Mouse (Mus musculus): ENCODE data around the gene Col6a2. TPM values are rescaled to one million over a fixed set of nuclear protein-coding genes. Genes with fewer than 3 reads are reported as not detected.
A peak's percentile ranks its signal among the peaks of the same experiment; 100 is the strongest.

Col6a2 gene
- polyA plus RNA-seq, 1 experiment = 628 TPM

DNA sequence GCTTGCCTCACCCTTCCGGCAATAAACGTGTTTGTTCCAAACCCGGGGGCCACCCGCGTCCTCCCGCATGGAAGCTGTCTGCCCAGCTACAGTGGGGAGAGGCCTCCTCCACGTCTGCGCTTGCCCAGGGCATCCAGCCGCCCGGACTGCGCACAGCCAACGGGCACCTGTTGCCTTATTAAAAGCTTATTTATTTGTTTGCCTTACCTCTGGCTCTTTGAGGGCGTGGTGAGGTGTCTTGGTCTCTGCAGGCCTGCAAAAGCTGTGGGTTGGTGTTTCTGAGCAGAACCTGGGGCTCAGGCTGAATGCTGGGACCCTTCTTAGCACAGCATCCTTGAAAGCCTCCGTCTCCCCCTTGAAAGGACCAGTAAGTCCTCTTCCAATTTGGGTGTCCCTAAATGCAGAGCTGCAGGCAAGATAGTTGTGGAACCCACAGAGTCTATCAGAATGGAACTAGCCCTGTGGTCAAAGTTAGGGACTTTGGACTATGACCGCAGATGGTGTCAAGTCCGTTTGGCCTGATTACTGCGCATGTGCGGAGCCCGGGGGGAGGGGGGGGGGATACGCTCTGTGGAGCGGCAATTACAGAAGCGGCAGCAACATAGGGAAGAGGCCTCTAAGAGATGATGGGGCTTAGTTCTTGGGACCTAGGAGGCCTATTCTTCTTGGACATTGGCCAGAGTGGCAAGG, 53.3 kb downstream of the Col6a2 start:
- no peak for TF ChIP-seq POLR2A (IDR thresholded peaks at IDR 0.05; ENCODE audit: low read depth, low read length)
- TF ChIP-seq CTCF (IDR thresholded peaks at IDR 0.05; ENCODE audit: borderline replicate concordance, insufficient read depth, low read length) = no peak
- no peak overlapping the region for H3K4me3 ChIP-seq (ENCODE audit: insufficient read depth, low read length)

GRCm38 (mm10) chr10:76561972-76562371, 61.5 kb downstream of the Col6a2 start, which contains the start of gene Spatc1l:
Spatc1l (plus strand) TSS chr10:76562272.
- H3K4me1 ChIP-seq (ENCODE audit: control insufficient read depth, insufficient read depth, low read length) = no peaks in the 10 kb centered on the region
- no peak within 1 kb of the TSS for H3K4me3 ChIP-seq (ENCODE audit: insufficient read depth, low read length)
- TF ChIP-seq CTCF (IDR thresholded peaks at IDR 0.05; ENCODE audit: borderline replicate concordance, insufficient read depth, low read length) (no peak), POLR2A (IDR thresholded peaks at IDR 0.05; ENCODE audit: low read depth, low read length) (no peak)
- H3K27ac ChIP-seq (ENCODE audit: insufficient read depth, low read length) = no peak within 1 kb of the TSS

More for the DNA sequence above, 53.3 kb downstream of the Col6a2 start:
- H3K4me1 ChIP-seq (ENCODE audit: control insufficient read depth, insufficient read depth, low read length) = no peaks in the 10 kb centered on the region
- H3K27ac ChIP-seq (ENCODE audit: insufficient read depth, low read length) = no peak overlapping the region

GRCm38 (mm10) chr10:76554061-76554460, 69.4 kb downstream of the Col6a2 start:
- no peaks in the 10 kb centered on the region for H3K4me1 ChIP-seq (ENCODE audit: control insufficient read depth, insufficient read depth, low read length)
- no peak overlapping the region for H3K27ac ChIP-seq (ENCODE audit: insufficient read depth, low read length)
- no peak overlapping the region for H3K4me3 ChIP-seq (ENCODE audit: insufficient read depth, low read length)
- TF ChIP-seq POLR2A (IDR thresholded peaks at IDR 0.05; ENCODE audit: low read depth, low read length) (no peak), CTCF (IDR thresholded peaks at IDR 0.05; ENCODE audit: borderline replicate concordance, insufficient read depth, low read length) (no peak)

GRCm38 (mm10) chr10:76551556-76551955, 71.9 kb downstream of the Col6a2 start:
- no peaks in the 10 kb centered on the region for H3K4me1 ChIP-seq (ENCODE audit: control insufficient read depth, insufficient read depth, low read length)
- H3K4me3 ChIP-seq (ENCODE audit: insufficient read depth, low read length) = no peak overlapping the region
- TF ChIP-seq POLR2A (IDR thresholded peaks at IDR 0.05; ENCODE audit: low read depth, low read length) (no peak), CTCF (IDR thresholded peaks at IDR 0.05; ENCODE audit: borderline replicate concordance, insufficient read depth, low read length) (no peak)
- H3K27ac ChIP-seq (ENCODE audit: insufficient read depth, low read length) = no peak overlapping the region

DNA sequence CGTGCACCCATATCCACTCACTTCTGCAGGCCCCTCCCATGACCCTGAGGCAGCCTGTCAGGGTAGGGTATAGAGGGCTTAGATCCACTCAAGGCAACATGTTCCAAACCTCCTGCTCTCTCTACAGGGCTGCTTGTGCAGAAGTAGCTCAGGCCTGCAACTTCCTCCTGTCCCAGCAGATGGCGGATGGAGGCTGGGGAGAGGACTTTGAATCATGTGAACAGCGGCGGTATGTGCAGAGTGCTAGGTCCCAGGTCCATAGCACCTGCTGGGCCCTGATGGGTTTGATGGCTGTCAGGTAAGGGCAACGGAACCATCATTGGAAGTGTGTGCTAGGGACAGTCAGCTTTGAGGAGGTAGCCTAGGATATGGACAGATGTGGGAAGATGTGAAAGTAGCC, 73.0 kb downstream of the Col6a2 start:
- Histone ChIP-seq H3K27ac (ENCODE audit: insufficient read depth, low read length) (no peak overlapping the region), H3K4me3 (ENCODE audit: insufficient read depth, low read length) (no peak overlapping the region), H3K4me1 (ENCODE audit: control insufficient read depth, insufficient read depth, low read length) (no peaks in the 10 kb centered on the region)
- TF ChIP-seq CTCF (IDR thresholded peaks at IDR 0.05; ENCODE audit: borderline replicate concordance, insufficient read depth, low read length) = peak; percentile 35; the same call in 1 of the 2 replicates
- TF ChIP-seq POLR2A (IDR thresholded peaks at IDR 0.05; ENCODE audit: low read depth, low read length) = no peak

DNA sequence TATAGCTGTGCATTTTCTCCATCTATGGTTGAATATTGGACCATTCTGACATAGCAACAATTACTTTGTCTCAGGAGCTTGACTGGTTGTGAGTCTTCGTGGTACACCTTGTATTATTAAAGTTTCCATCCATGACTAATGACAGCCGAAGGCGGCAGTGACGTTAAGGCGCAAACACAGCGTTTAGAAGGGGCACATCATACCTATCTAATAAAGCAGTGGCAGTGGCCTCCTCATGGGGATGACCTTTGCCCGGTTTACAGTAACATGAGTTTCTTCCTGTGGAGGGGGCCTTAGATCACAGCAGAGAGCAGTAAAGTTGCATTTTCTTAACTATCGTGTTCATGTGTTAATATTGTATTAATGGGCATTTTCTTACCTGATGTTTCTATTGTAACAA, 75.2 kb downstream of the Col6a2 start:
- Histone ChIP-seq H3K4me1 (ENCODE audit: control insufficient read depth, insufficient read depth, low read length) (no peaks in the 10 kb centered on the region), H3K4me3 (ENCODE audit: insufficient read depth, low read length) (no peak overlapping the region), H3K27ac (ENCODE audit: insufficient read depth, low read length) (no peak overlapping the region)
- no peak for TF ChIP-seq POLR2A (IDR thresholded peaks at IDR 0.05; ENCODE audit: low read depth, low read length)

- TF ChIP-seq CTCF (IDR thresholded peaks at IDR 0.05; ENCODE audit: borderline replicate concordance, insufficient read depth, low read length) = no peak
- no peak for TF ChIP-seq POLR2A (IDR thresholded peaks at IDR 0.05; ENCODE audit: low read depth, low read length)
- Histone ChIP-seq H3K4me1 (ENCODE audit: control insufficient read depth, insufficient read depth, low read length) (no peaks in the 10 kb centered on the region), H3K4me3 (ENCODE audit: insufficient read depth, low read length) (no peak overlapping the region), H3K27ac (ENCODE audit: insufficient read depth, low read length) (no peak overlapping the region)
These were observed 76.9 kb downstream of the Col6a2 start for GRCm38 (mm10) chr10:76546566-76546965.

Other genes with a start within 250 kb of the Col6a2 start
- gene AC141477.1, start 183.2 kb downstream of the Col6a2 start, polyA plus RNA-seq (2011; ENCODE audit: insufficient read length, low read depth, missing spikeins) = 10.1 and 16.2 TPM in 2 replicates
- gene Pcnt, start 180.8 kb downstream of the Col6a2 start, polyA plus RNA-seq (2011; ENCODE audit: insufficient read length, low read depth, missing spikeins) = 13.0 and 15.5 TPM in 2 replicates
- gene 2610028H24Rik, start 174.5 kb downstream of the Col6a2 start, polyA plus RNA-seq (2011; ENCODE audit: insufficient read length, low read depth, missing spikeins) = not detected in 2 replicates
- 35.0 and 35.4 TPM in 2 replicates for gene Mcm3ap, start 154.7 kb downstream of the Col6a2 start, polyA plus RNA-seq (2011; ENCODE audit: insufficient read length, low read depth, missing spikeins)
- 1.9 and 2.4 TPM in 2 replicates for gene Ybey, start 154.5 kb downstream of the Col6a2 start, polyA plus RNA-seq (2011; ENCODE audit: insufficient read length, low read depth, missing spikeins)
- 32.8 and 34.0 TPM in 2 replicates for gene Lss, start 92.0 kb downstream of the Col6a2 start, polyA plus RNA-seq (2011; ENCODE audit: insufficient read length, low read depth, missing spikeins)
- not detected in 2 replicates for gene Spatc1l, start 61.4 kb downstream of the Col6a2 start, polyA plus RNA-seq (2011; ENCODE audit: insufficient read length, low read depth, missing spikeins)
- not detected in 2 replicates for gene Ftcd, start 48.0 kb downstream of the Col6a2 start, polyA plus RNA-seq (2011; ENCODE audit: insufficient read length, low read depth, missing spikeins)
- gene Col6a1, start 102.5 kb upstream of the Col6a2 start, polyA plus RNA-seq (2011; ENCODE audit: insufficient read length, low read depth, missing spikeins) = 768 and 923 TPM in 2 replicates

Data from embryonic fibroblast, embryonic 13.5 days (primary cell).